Mouse (Mus musculus) kidney, adult 9 months (tissue): ENCODE measurements around the gene Bcdin3d.

Experiments used
- DNase-seq: peaks from one replicate; pipeline ENCODE4 v3.0.0; 2022

Gene Bcdin3d

GRCm38 (mm10) chr15:99474576-99474926 is at the start of gene Bcdin3d:
TSS of gene Bcdin3d (minus strand) at chr15:99474730.
- peak; percentile 88 for DNase-seq

- no peak for DNase-seq
Measured at GRCm38 (mm10) chr15:99520306-99520705, 45.8 kb upstream of the Bcdin3d start.

- DNase-seq = no peak
Measured at GRCm38 (mm10) chr15:99519626-99520025, 45.1 kb upstream of the Bcdin3d start.

- no peak for DNase-seq
Measured at GRCm38 (mm10) chr15:99517715-99518114, 43.2 kb upstream of the Bcdin3d start.

GRCm38 (mm10) chr15:99516715-99517114 is 42.2 kb upstream of the Bcdin3d start:
- no peak for DNase-seq

GRCm38 (mm10) chr15:99511797-99512525 is 37.4 kb upstream of the Bcdin3d start:
- no peak for DNase-seq

- DNase-seq = no peak
Measured at GRCm38 (mm10) chr15:99510621-99511020, 36.1 kb upstream of the Bcdin3d start.

- no peak for DNase-seq
Measured at GRCm38 (mm10) chr15:99509840-99510239, 35.3 kb upstream of the Bcdin3d start.

- DNase-seq = no peak
Measured at GRCm38 (mm10) chr15:99505324-99506095, 31.0 kb upstream of the Bcdin3d start.

- no peak for DNase-seq
Measured at GRCm38 (mm10) chr15:99503256-99503655, 28.7 kb upstream of the Bcdin3d start.

GRCm38 (mm10) chr15:99502311-99502831 is 27.8 kb upstream of the Bcdin3d start:
- DNase-seq = peak; percentile 63

- peak; percentile 12 for DNase-seq
Measured at GRCm38 (mm10) chr15:99501292-99502260, 27.0 kb upstream of the Bcdin3d start.

GRCm38 (mm10) chr15:99500320-99500719 is 25.8 kb upstream of the Bcdin3d start:
- no peak for DNase-seq

- DNase-seq = peak; percentile 11
Measured at GRCm38 (mm10) chr15:99499726-99500125, 25.2 kb upstream of the Bcdin3d start.

GRCm38 (mm10) chr15:99498781-99499180 is 24.3 kb upstream of the Bcdin3d start:
- DNase-seq = peak; percentile 73

- DNase-seq = no peak
Measured at GRCm38 (mm10) chr15:99498356-99498755, 23.8 kb upstream of the Bcdin3d start.

- peak; percentile 92 for DNase-seq
Measured at GRCm38 (mm10) chr15:99497527-99498242, 23.2 kb upstream of the Bcdin3d start.

GRCm38 (mm10) chr15:99497061-99497460 is 22.5 kb upstream of the Bcdin3d start:
- DNase-seq = peak; percentile 64

- no peak for DNase-seq
Measured at GRCm38 (mm10) chr15:99484745-99485144, 10.2 kb upstream of the Bcdin3d start.

- no peak for DNase-seq
Measured at GRCm38 (mm10) chr15:99475814-99476213, 1.3 kb upstream of the Bcdin3d start.

- DNase-seq = peak; percentile 67
Measured at GRCm38 (mm10) chr15:99473801-99474575, 542 bp downstream of the Bcdin3d start.
